Mouse (Mus musculus): ENCODE data around the gene Ptgdr.
"Not testable (repeated sequence)": the region's sequence is repeated elsewhere in the genome, so short reads cannot be mapped to it uniquely, and the experiment has no call there.

Gene Ptgdr

GRCm38 (mm10) chr14:44813152-44813551, 46.0 kb downstream of the Ptgdr start:
- DNase-seq (ENCODE audit: low read depth): not testable (repeated sequence)
